Mouse (Mus musculus) midbrain, embryonic 11.5 days (tissue): ENCODE measurements around the gene Acbd4. TPM values are rescaled to one million over a fixed set of nuclear protein-coding genes. Genes with fewer than 3 reads are reported as not detected.

ENCODE experiments used
- ATAC-seq: fragments of 200-750 bp; cut with Nextera tagmentation; 2 replicates; pipeline ENCODE4 v1.8.0; 2017; ENCODE audit warnings: moderate TSS enrichment, moderate library complexity; ENCODE audit not compliant: low FRiP score
- DNase-seq: peaks from one replicate; pipeline ENCODE4 v3.0.0; 2015; ENCODE audit warnings: low spot score; ENCODE audit errors: missing footprints
- H3K27ac ChIP-seq: fragments of 300-500 bp; sonication (generic); 2 replicates; pipeline ENCODE4 v1.5.1; 2014; ENCODE audit warnings: low read depth, low read length
- H3K27me3 ChIP-seq: fragments of 300-500 bp; sonication (generic); 2 replicates; pipeline ENCODE4 v1.6.1; 2014; ENCODE audit warnings: mild to moderate bottlenecking, low read length, moderate library complexity, mixed read lengths; ENCODE audit not compliant: control insufficient read depth, insufficient read depth
- H3K36me3 ChIP-seq: fragments of 300-500 bp; sonication (generic); 2 replicates; pipeline ENCODE4 v1.6.1; 2014; ENCODE audit warnings: mild to moderate bottlenecking, low read length, moderate library complexity, mixed read lengths; ENCODE audit not compliant: control insufficient read depth, insufficient read depth
- H3K4me1 ChIP-seq: fragments of 300-500 bp; sonication (generic); 2 replicates; pipeline ENCODE4 v1.6.1; 2014; ENCODE audit warnings: low read length; ENCODE audit not compliant: control insufficient read depth, insufficient read depth
- H3K4me2 ChIP-seq: fragments of 300-500 bp; sonication (generic); 2 replicates; pipeline ENCODE4 v1.6.1; 2014; ENCODE audit warnings: mild to moderate bottlenecking, moderate library complexity
- H3K4me3 ChIP-seq: fragments of 300-500 bp; sonication (generic); 2 replicates; pipeline ENCODE4 v1.5.1; 2014; ENCODE audit warnings: low read depth, low read length
- H3K9ac ChIP-seq: fragments of 300-500 bp; sonication (generic); 2 replicates; pipeline ENCODE4 v1.6.1; 2014; ENCODE audit warnings: low read length
- H3K9me3 ChIP-seq: fragments of 300-500 bp; sonication (generic); 2 replicates; pipeline ENCODE4 v1.6.1; 2016; ENCODE audit warnings: low read length; ENCODE audit not compliant: control insufficient read depth
- WGBS: fragments of 180-500 bp; shearing (Covaris S2); extraction: QIAGEN DNeasy Blood & Tissue Kit; methylation state at CpG from one replicate; pipeline ENCODE4 v1.1.7; 2014; 5-methylcytosine and 5-hydroxymethylcytosine counted together
- polyA plus RNA-seq: library from polyadenylated mRNA; unstranded; fragments of >200 nt; fragmentation: Nextera tagmentation; extraction: Ambion mirVana; gene quantifications from 2 replicates; pipeline ENCODE4 v1.2.1, GENCODE M21; 2014

The Acbd4 gene
- polyA plus RNA-seq, 1 experiment from 2014 or later = 10.5 TPM

- H3K4me3 ChIP-seq = no peak overlapping the region
- no peak overlapping the region for H3K27ac ChIP-seq
- ATAC-seq (no peak), DNase-seq (no peak)
- no peaks in the 10 kb centered on the region for H3K9me3 ChIP-seq
- no peak overlapping the region for H3K4me2 ChIP-seq
- 56% methylated on average over 14 of the region's 14 CpGs for WGBS
- no peaks in the 10 kb centered on the region for H3K36me3 ChIP-seq
- H3K9ac ChIP-seq = no peak overlapping the region
- H3K4me1 ChIP-seq = peaks cover 13% of the 10 kb centered on the region
- H3K27me3 ChIP-seq = peaks cover 21% of the 10 kb centered on the region
Observed at GRCm38 (mm10) chr11:103105180-103105725, 3.8 kb downstream of the Acbd4 start.

- Histone ChIP-seq H3K36me3 (no peaks in the 10 kb centered on the region), H3K4me1 (peaks cover 13% of the 10 kb centered on the region), H3K9me3 (no peaks in the 10 kb centered on the region), H3K9ac (no peak overlapping the region), H3K27me3 (peaks cover 15% of the 10 kb centered on the region), H3K27ac (no peak overlapping the region), H3K4me3 (no peak overlapping the region), H3K4me2 (no peak overlapping the region)
- no peak for DNase-seq
- WGBS = 84% methylated on average over 6 of the region's 6 CpGs
- ATAC-seq = no peak
Observed at GRCm38 (mm10) chr11:103105810-103106209, 4.3 kb downstream of the Acbd4 start.

GRCm38 (mm10) chr11:103106386-103106785 is 4.9 kb downstream of the Acbd4 start:
- no peaks in the 10 kb centered on the region for H3K9me3 ChIP-seq
- WGBS = 63% methylated on average over 4 of the region's 4 CpGs
- ATAC-seq = no peak
- peaks cover 15% of the 10 kb centered on the region for H3K27me3 ChIP-seq
- H3K4me3 ChIP-seq = no peak overlapping the region
- no peak overlapping the region for H3K27ac ChIP-seq
- no peak overlapping the region for H3K9ac ChIP-seq
- peaks cover 11% of the 10 kb centered on the region for H3K4me1 ChIP-seq
- no peak overlapping the region for H3K4me2 ChIP-seq
- no peak for DNase-seq
- H3K36me3 ChIP-seq = no peaks in the 10 kb centered on the region

- Histone ChIP-seq H3K27ac (no peak overlapping the region), H3K4me3 (no peak overlapping the region), H3K4me2 (0 out of 2 replicates have a peak overlapping the region, but pooled peaks have one; percentile 47), H3K27me3 (peaks cover 16% of the 10 kb centered on the region; the same call in 1 of the 2 replicates), H3K36me3 (no peaks in the 10 kb centered on the region), H3K9me3 (no peaks in the 10 kb centered on the region), H3K4me1 (peaks cover 13% of the 10 kb centered on the region), H3K9ac (no peak overlapping the region)
- ATAC-seq = no peak
- DNase-seq = no peak
- WGBS = 12% methylated on average over 10 of the region's 10 CpGs
Observed at GRCm38 (mm10) chr11:103111301-103111700, 9.8 kb downstream of the Acbd4 start.

GRCm38 (mm10) chr11:103111881-103112551 is 10.5 kb downstream of the Acbd4 start:
- no peak for ATAC-seq
- Histone ChIP-seq H3K4me3 (peak overlapping the region; percentile 14), H3K27me3 (peaks cover 16% of the 10 kb centered on the region; the same call in 1 of the 2 replicates), H3K27ac (no peak overlapping the region), H3K4me1 (peaks cover 16% of the 10 kb centered on the region), H3K9me3 (no peaks in the 10 kb centered on the region), H3K9ac (peak overlapping the region; percentile 58), H3K4me2 (peak overlapping the region; percentile 47), H3K36me3 (no peaks in the 10 kb centered on the region)
- WGBS = under 1% methylated on average over 28 of the region's 28 CpGs
- DNase-seq = peak; percentile 94

- peaks cover 16% of the 10 kb centered on the region; the same call in 1 of the 2 replicates for H3K27me3 ChIP-seq
- DNase-seq (no peak), ATAC-seq (no peak)
- 0 out of 2 replicates have a peak overlapping the region, but pooled peaks have one; percentile 14 for H3K4me3 ChIP-seq
- no peak overlapping the region for H3K27ac ChIP-seq
- no peaks in the 10 kb centered on the region for H3K36me3 ChIP-seq
- H3K9ac ChIP-seq = peak overlapping the region; percentile 17; the same call in 1 of the 2 replicates
- H3K4me1 ChIP-seq = peaks cover 21% of the 10 kb centered on the region
- H3K9me3 ChIP-seq = no peaks in the 10 kb centered on the region
- 4% methylated on average over 9 of the region's 9 CpGs for WGBS
- peak overlapping the region; percentile 47 for H3K4me2 ChIP-seq
Observed at GRCm38 (mm10) chr11:103112552-103112912, 11.1 kb downstream of the Acbd4 start.

GRCm38 (mm10) chr11:103113005-103113404 is 11.5 kb downstream of the Acbd4 start:
- Histone ChIP-seq H3K9ac (peak overlapping the region; percentile 17; the same call in 1 of the 2 replicates), H3K36me3 (no peaks in the 10 kb centered on the region), H3K4me3 (no peak overlapping the region), H3K27me3 (peaks cover 16% of the 10 kb centered on the region; the same call in 1 of the 2 replicates), H3K9me3 (no peaks in the 10 kb centered on the region), H3K27ac (no peak overlapping the region), H3K4me2 (no peak overlapping the region), H3K4me1 (peaks cover 26% of the 10 kb centered on the region)
- WGBS = 29% methylated on average over 12 of the region's 12 CpGs
- ATAC-seq (no peak), DNase-seq (no peak)

GRCm38 (mm10) chr11:103113771-103114170 is 12.3 kb downstream of the Acbd4 start:
- H3K27me3 ChIP-seq = peaks cover 16% of the 10 kb centered on the region; the same call in 1 of the 2 replicates
- peaks cover 31% of the 10 kb centered on the region for H3K4me1 ChIP-seq
- no peak for DNase-seq
- H3K4me3 ChIP-seq = no peak overlapping the region
- no peaks in the 10 kb centered on the region for H3K9me3 ChIP-seq
- H3K9ac ChIP-seq = no peak overlapping the region
- WGBS = 85% methylated on average over 4 of the region's 4 CpGs
- H3K4me2 ChIP-seq = no peak overlapping the region
- no peaks in the 10 kb centered on the region for H3K36me3 ChIP-seq
- ATAC-seq = no peak
- no peak overlapping the region for H3K27ac ChIP-seq

GRCm38 (mm10) chr11:103114270-103114943 is 12.9 kb downstream of the Acbd4 start:
- Histone ChIP-seq H3K4me2 (peak overlapping the region; percentile 62), H3K27ac (no peak overlapping the region), H3K36me3 (no peaks in the 10 kb centered on the region), H3K9me3 (no peaks in the 10 kb centered on the region), H3K9ac (peak overlapping the region; percentile 82), H3K4me3 (peak overlapping the region; percentile 64), H3K4me1 (peaks cover 33% of the 10 kb centered on the region), H3K27me3 (peaks cover 16% of the 10 kb centered on the region; the same call in 1 of the 2 replicates)
- DNase-seq (no peak), ATAC-seq (no peak)
- 85% methylated on average over 11 of the region's 11 CpGs for WGBS
